In the genomic region with DNA sequence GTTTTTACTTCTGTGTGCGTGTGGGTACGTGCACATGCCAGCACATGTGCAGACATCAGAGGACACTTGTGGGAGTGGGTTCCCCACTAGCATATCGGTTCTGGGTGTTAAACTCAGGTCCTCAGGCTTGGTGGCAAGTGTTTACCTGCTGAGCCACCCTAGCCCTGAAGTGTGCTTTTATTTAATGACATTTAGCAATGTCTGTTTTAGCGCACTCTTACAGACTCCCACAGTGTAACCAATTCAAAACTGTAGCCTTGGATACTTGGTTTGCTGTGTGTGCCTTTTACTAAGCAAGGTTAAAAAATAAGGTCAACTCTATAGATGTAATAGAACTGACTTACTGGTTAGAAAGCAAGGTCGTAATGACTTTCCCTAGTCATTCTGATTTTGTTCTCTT, we compare ENCODE assay signal across 20 mouse cellular contexts. TPM values are rescaled to one million over a fixed set of nuclear protein-coding genes. Genes with fewer than 3 reads are reported as not detected.
A peak's percentile ranks its signal among the peaks of the same experiment; 100 is the strongest.
DNase-seq lines count a peak whose midpoint lies in the region; ATAC-seq and TF ChIP-seq lines count a peak whose summit lies in the region.
"Had no signal": no experiment of that assay in that cellular context is flagged by ENCODE, and none has a peak within 500 bp of the region (broad histone marks: within the 10 kb centered on the region; RNA-seq: fewer than 3 reads in every experiment).

No protein-coding gene starts in this region.

- peaks cover 74% of the 10 kb centered on the region for H3K4me1 ChIP-seq in forebrain, embryonic 13.5 days
- H3K4me1 ChIP-seq in forebrain, embryonic 16.5 days (replicated peaks; ENCODE audit: control insufficient read depth, insufficient read depth, low read length): peaks cover 43% of the 10 kb centered on the region
- peaks cover 31% of the 10 kb centered on the region for H3K4me1 ChIP-seq in midbrain, embryonic 14.5 days (ENCODE audit: control insufficient read depth, insufficient read depth, low read length)
- peaks cover 14% of the 10 kb centered on the region for H3K4me1 ChIP-seq in midbrain, embryonic 11.5 days (ENCODE audit: control insufficient read depth, insufficient read depth, low read length)
- peaks cover 15% of the 10 kb centered on the region for H3K4me1 ChIP-seq in stomach, postnatal 0 days (replicated peaks; ENCODE audit: control insufficient read depth, insufficient read depth)
- peaks cover 59% of the 10 kb centered on the region for H3K4me1 ChIP-seq in kidney, embryonic 16.5 days (ENCODE audit: insufficient read depth, low read length)

- H3K9me3 ChIP-seq in forebrain, embryonic 13.5 days (replicated peaks): no peaks in the 10 kb centered on the region
- H3K9me3 ChIP-seq in forebrain, embryonic 16.5 days (ENCODE audit: control insufficient read depth, low read length): no peaks in the 10 kb centered on the region
- H3K9me3 ChIP-seq in midbrain, embryonic 14.5 days (ENCODE audit: control insufficient read depth, low read length): no peaks in the 10 kb centered on the region
- no peaks in the 10 kb centered on the region for H3K9me3 ChIP-seq in midbrain, embryonic 11.5 days (ENCODE audit: control insufficient read depth, low read length)
- no peaks in the 10 kb centered on the region for H3K9me3 ChIP-seq in stomach, postnatal 0 days (ENCODE audit: control insufficient read depth, low read length)
- H3K9me3 ChIP-seq in kidney, embryonic 16.5 days (ENCODE audit: low read length): no peaks in the 10 kb centered on the region
- H3K9me3 ChIP-seq: forebrain, embryonic 12.5 days had no signal

- ATAC-seq in forebrain, embryonic 13.5 days: no peak
- no peak for ATAC-seq in forebrain, embryonic 16.5 days
- ATAC-seq in midbrain, embryonic 14.5 days (ENCODE audit: low FRiP score, low TSS enrichment): no peak
- no peak for ATAC-seq in midbrain, embryonic 11.5 days (ENCODE audit: low FRiP score)
- no peak for ATAC-seq in stomach, postnatal 0 days (ENCODE audit: low FRiP score, low TSS enrichment)
- no peak for ATAC-seq in kidney, embryonic 16.5 days (ENCODE audit: low FRiP score, low TSS enrichment)

- no peak overlapping the region for H3K4me3 ChIP-seq in forebrain, embryonic 13.5 days
- no peak overlapping the region for H3K4me3 ChIP-seq in forebrain, embryonic 16.5 days (replicated peaks; ENCODE audit: low read length)
- H3K4me3 ChIP-seq in left cerebral cortex, adult 2 months: peak overlapping the region; percentile 81
- H3K4me3 ChIP-seq in midbrain, embryonic 14.5 days (replicated peaks; ENCODE audit: low read depth, low read length): no peak overlapping the region
- no peak overlapping the region for H3K4me3 ChIP-seq in midbrain, embryonic 11.5 days (ENCODE audit: low read depth, low read length)
- H3K4me3 ChIP-seq in stomach, postnatal 0 days (ENCODE audit: low read depth, low read length): no peak overlapping the region
- H3K4me3 ChIP-seq in kidney, embryonic 16.5 days (ENCODE audit: low read length): no peak overlapping the region
- H3K4me3 ChIP-seq: forebrain, embryonic 12.5 days had no signal

- no peak for DNase-seq in left cerebral cortex, adult 2 months (ENCODE audit: extremely low spot score in 1 of 2, low spot score in 2 of 2)
- no peak for DNase-seq in left cerebral cortex, adult 8-10 months (ENCODE audit: low spot score in 2 of 2)
- no peak for DNase-seq in midbrain, embryonic 14.5 days
- no peak for DNase-seq in midbrain, embryonic 11.5 days (ENCODE audit: low spot score, missing footprints)
- no peak for DNase-seq in stomach, postnatal 0 days (ENCODE audit: low spot score)
- DNase-seq: adrenal gland, adult 2 months; cerebellum, postnatal 14 days; kidney, adult 8-10 months; right cerebral cortex, postnatal 14 days; thymus, adult 18-20 months had no signal

- H3K27ac ChIP-seq in forebrain, embryonic 13.5 days: no peak overlapping the region
- H3K27ac ChIP-seq in forebrain, embryonic 16.5 days (ENCODE audit: low read length): no peak overlapping the region
- H3K27ac ChIP-seq in left cerebral cortex, adult 2 months: peak overlapping the region; percentile 15; the same call in 1 of the 2 replicates
- no peak overlapping the region for H3K27ac ChIP-seq in midbrain, embryonic 14.5 days (replicated peaks; ENCODE audit: low read depth, low read length)
- H3K27ac ChIP-seq in midbrain, embryonic 11.5 days (ENCODE audit: low read depth, low read length): no peak overlapping the region
- H3K27ac ChIP-seq in stomach, postnatal 0 days (replicated peaks): no peak overlapping the region
- H3K27ac ChIP-seq in kidney, embryonic 16.5 days (ENCODE audit: low read length): no peak overlapping the region
- H3K27ac ChIP-seq: forebrain, embryonic 12.5 days had no signal

- H3K36me3 ChIP-seq in forebrain, embryonic 13.5 days (ENCODE audit: poor library complexity, severe bottlenecking): peaks cover 45% of the 10 kb centered on the region
- peaks cover 3% of the 10 kb centered on the region for H3K36me3 ChIP-seq in forebrain, embryonic 16.5 days (ENCODE audit: control insufficient read depth, insufficient read depth)
- peaks cover 22% of the 10 kb centered on the region; the same call in 1 of the 2 replicates for H3K36me3 ChIP-seq in midbrain, embryonic 14.5 days (ENCODE audit: control insufficient read depth, insufficient read depth, low read length)
- peaks cover 2% of the 10 kb centered on the region; the same call in 1 of the 2 replicates for H3K36me3 ChIP-seq in midbrain, embryonic 11.5 days (ENCODE audit: control insufficient read depth, insufficient read depth, low read length)
- no peaks in the 10 kb centered on the region for H3K36me3 ChIP-seq in stomach, postnatal 0 days (ENCODE audit: control insufficient read depth, insufficient read depth, low read length)
- peaks cover 19% of the 10 kb centered on the region for H3K36me3 ChIP-seq in kidney, embryonic 16.5 days (ENCODE audit: insufficient read depth, low read length)

- peaks cover 7% of the 10 kb centered on the region; the same call in 1 of the 2 replicates for H3K27me3 ChIP-seq in forebrain, embryonic 13.5 days
- H3K27me3 ChIP-seq in forebrain, embryonic 16.5 days (replicated peaks; ENCODE audit: control insufficient read depth, insufficient read depth, low read length): no peaks in the 10 kb centered on the region
- 0 out of 2 replicates have a peak, but pooled peaks cover 6% of the 10 kb centered on the region for H3K27me3 ChIP-seq in midbrain, embryonic 14.5 days (ENCODE audit: control insufficient read depth, insufficient read depth, low read length)
- H3K27me3 ChIP-seq in midbrain, embryonic 11.5 days (ENCODE audit: control insufficient read depth, insufficient read depth, low read length): no peaks in the 10 kb centered on the region; the same call in 1 of the 2 replicates
- no peaks in the 10 kb centered on the region for H3K27me3 ChIP-seq in stomach, postnatal 0 days (ENCODE audit: control insufficient read depth, insufficient read depth, low read length)
- H3K27me3 ChIP-seq in kidney, embryonic 16.5 days (ENCODE audit: insufficient read depth, low read length): no peaks in the 10 kb centered on the region

- H3K9ac ChIP-seq in forebrain, embryonic 13.5 days: no peak overlapping the region
- no peak overlapping the region for H3K9ac ChIP-seq in forebrain, embryonic 16.5 days (replicated peaks; ENCODE audit: low read depth, low read length)
- no peak overlapping the region for H3K9ac ChIP-seq in midbrain, embryonic 14.5 days (replicated peaks; ENCODE audit: low read length)
- H3K9ac ChIP-seq in midbrain, embryonic 11.5 days (ENCODE audit: low read length): no peak overlapping the region
- no peak overlapping the region for H3K9ac ChIP-seq in stomach, postnatal 0 days (ENCODE audit: low read length)
- H3K9ac ChIP-seq in kidney, embryonic 16.5 days (replicated peaks; ENCODE audit: low read length): no peak overlapping the region
- H3K9ac ChIP-seq: forebrain, embryonic 12.5 days had no signal

- no peak for TF ChIP-seq CTCF in left cerebral cortex, adult 2 months (IDR thresholded peaks at IDR 0.05)
- TF ChIP-seq CTCF in stomach, postnatal 0 days (IDR thresholded peaks at IDR 0.05; ENCODE audit: low read depth): no peak

- 96% methylated on average over 5 of the region's 5 CpGs for WGBS in forebrain, embryonic 13.5 days
- WGBS in forebrain, embryonic 16.5 days: 96% methylated on average over 5 of the region's 5 CpGs
- WGBS in midbrain, embryonic 14.5 days: 97% methylated on average over 5 of the region's 5 CpGs
- WGBS in midbrain, embryonic 11.5 days: 96% methylated on average over 5 of the region's 5 CpGs
- whole genome bisulfite sequencing in stomach, postnatal 0 days: 93% methylated on average over 5 of the region's 5 CpGs
- 93% methylated on average over 5 of the region's 5 CpGs for WGBS in kidney, embryonic 16.5 days

- H3K4me2 ChIP-seq in forebrain, embryonic 13.5 days: peak overlapping the region; percentile 78; the same call in 1 of the 2 replicates
- no peak overlapping the region for H3K4me2 ChIP-seq in forebrain, embryonic 16.5 days (ENCODE audit: low read length)
- H3K4me2 ChIP-seq in midbrain, embryonic 14.5 days (ENCODE audit: low read length): 0 out of 2 replicates have a peak overlapping the region, but pooled peaks have one; percentile 90
- no peak overlapping the region for H3K4me2 ChIP-seq in midbrain, embryonic 11.5 days
- H3K4me2 ChIP-seq in stomach, postnatal 0 days (replicated peaks; ENCODE audit: low read depth): peak overlapping the region; percentile 73
- H3K4me2 ChIP-seq in kidney, embryonic 16.5 days (replicated peaks; ENCODE audit: low read depth, low read length): no peak overlapping the region

- no peak for TF ChIP-seq EP300 in stomach, postnatal 0 days (optimal IDR thresholded peaks at IDR 0.05)

- intact Hi-C loops in left cerebral cortex, adult 2 months (cut with DNase I): no loop called here

RNA-seq across cellular contexts. Expression of a gene that starts 3.2 kb away (rescaled TPM):
- polyA plus RNA-seq in forebrain, embryonic 13.5 days (2015; fragmentation: Nextera tagmentation; extraction: Ambion mirVana): 16.3 and 16.8 TPM in 2 replicates
- 16.1 and 17.1 TPM in 2 replicates for polyA plus RNA-seq in forebrain, embryonic 16.5 days (2015; fragmentation: Nextera tagmentation; extraction: Ambion mirVana)
- total RNA-seq in left cerebral cortex, adult 2 months (2021): 10 to 100 TPM; 45.0 to 47.7 TPM
- 10 to 100 TPM; 51.9 to 58.1 (median 54.0) TPM for total RNA-seq in left cerebral cortex, adult 8-10 months (2022)
- polyA plus RNA-seq in midbrain, embryonic 14.5 days (2014; fragmentation: Nextera tagmentation; extraction: Ambion mirVana): 16.4 and 21.7 TPM in 2 replicates
- 19.4 and 20.4 TPM in 2 replicates for polyA plus RNA-seq in midbrain, embryonic 11.5 days (2014; fragmentation: Nextera tagmentation; extraction: Ambion mirVana)
- 46.5 and 49.5 TPM in 2 replicates for polyA plus RNA-seq in stomach, postnatal 0 days (2015; fragmentation: Nextera tagmentation; extraction: Ambion mirVana)
- 22.0 and 24.1 TPM in 2 replicates for polyA plus RNA-seq in kidney, embryonic 16.5 days (2015; fragmentation: Nextera tagmentation; extraction: Ambion mirVana)

RNA-seq across cellular contexts. Expression of a gene that starts 47.9 kb away (rescaled TPM):
- not detected in 2 replicates for polyA plus RNA-seq in forebrain, embryonic 13.5 days (2015; fragmentation: Nextera tagmentation; extraction: Ambion mirVana)
- polyA plus RNA-seq in forebrain, embryonic 16.5 days (2015; fragmentation: Nextera tagmentation; extraction: Ambion mirVana): not detected in 2 replicates
- not detected for total RNA-seq in left cerebral cortex, adult 2 months (2021)
- not detected for total RNA-seq in left cerebral cortex, adult 8-10 months (2022)
- polyA plus RNA-seq in midbrain, embryonic 14.5 days (2014; fragmentation: Nextera tagmentation; extraction: Ambion mirVana): not detected in 2 replicates
- polyA plus RNA-seq in midbrain, embryonic 11.5 days (2014; fragmentation: Nextera tagmentation; extraction: Ambion mirVana): not detected in 2 replicates
- polyA plus RNA-seq in stomach, postnatal 0 days (2015; fragmentation: Nextera tagmentation; extraction: Ambion mirVana): not detected in 2 replicates
- polyA plus RNA-seq in kidney, embryonic 16.5 days (2015; fragmentation: Nextera tagmentation; extraction: Ambion mirVana): not detected in 2 replicates
- total RNA-seq: adrenal gland, adult 2 months; gastrocnemius, adult 8-10 months; heart, adult 8-10 months; heart, postnatal 25 days; layer of hippocampus, adult 8-10 months; left cerebral cortex, postnatal 25 days had no signal
- polyA plus RNA-seq: adrenal gland, adult 2 months; forebrain, embryonic 12.5 days; liver, embryonic 16.5 days had no signal

RNA-seq across cellular contexts. Expression of a gene that starts 59.9 kb away (rescaled TPM):
- 57.6 and 58.4 TPM in 2 replicates for polyA plus RNA-seq in forebrain, embryonic 13.5 days (2015; fragmentation: Nextera tagmentation; extraction: Ambion mirVana)
- polyA plus RNA-seq in forebrain, embryonic 16.5 days (2015; fragmentation: Nextera tagmentation; extraction: Ambion mirVana): 70.5 and 74.0 TPM in 2 replicates
- 10 to 100 TPM; 49.5 TPM for total RNA-seq in left cerebral cortex, adult 2 months (2021)
- 10 to 100 TPM; 44.4 to 56.2 (median 52.9) TPM for total RNA-seq in left cerebral cortex, adult 8-10 months (2022)
- 63.6 and 78.7 TPM in 2 replicates for polyA plus RNA-seq in midbrain, embryonic 14.5 days (2014; fragmentation: Nextera tagmentation; extraction: Ambion mirVana)
- polyA plus RNA-seq in midbrain, embryonic 11.5 days (2014; fragmentation: Nextera tagmentation; extraction: Ambion mirVana): 46.8 and 49.0 TPM in 2 replicates
- 21.5 and 22.1 TPM in 2 replicates for polyA plus RNA-seq in stomach, postnatal 0 days (2015; fragmentation: Nextera tagmentation; extraction: Ambion mirVana)
- polyA plus RNA-seq in kidney, embryonic 16.5 days (2015; fragmentation: Nextera tagmentation; extraction: Ambion mirVana): 42.7 and 45.7 TPM in 2 replicates

Comparison
In these comparisons a context has a peak if more than half of its experiments do, and no peak if none do; other contexts are left out.
1. H3K4me2 ChIP-seq: peak in forebrain, embryonic 13.5 days (single experiment), midbrain, embryonic 14.5 days (single experiment) and stomach, postnatal 0 days (single experiment); none in forebrain, embryonic 16.5 days (single experiment), midbrain, embryonic 11.5 days (single experiment) and kidney, embryonic 16.5 days (single experiment).